Mouse (Mus musculus): ENCODE measurements around the gene Churc1.
A peak's percentile ranks its signal among the peaks of the same experiment; 100 is the strongest.

Gene Churc1

GRCm38 (mm10) chr12:76795350-76795749, 30.0 kb downstream of the Churc1 start, which contains the start of gene Gpx2:
Gene Gpx2 (minus strand): TSS chr12:76795554.
- DNase-seq (ENCODE audit: low read depth): no peak

DNA sequence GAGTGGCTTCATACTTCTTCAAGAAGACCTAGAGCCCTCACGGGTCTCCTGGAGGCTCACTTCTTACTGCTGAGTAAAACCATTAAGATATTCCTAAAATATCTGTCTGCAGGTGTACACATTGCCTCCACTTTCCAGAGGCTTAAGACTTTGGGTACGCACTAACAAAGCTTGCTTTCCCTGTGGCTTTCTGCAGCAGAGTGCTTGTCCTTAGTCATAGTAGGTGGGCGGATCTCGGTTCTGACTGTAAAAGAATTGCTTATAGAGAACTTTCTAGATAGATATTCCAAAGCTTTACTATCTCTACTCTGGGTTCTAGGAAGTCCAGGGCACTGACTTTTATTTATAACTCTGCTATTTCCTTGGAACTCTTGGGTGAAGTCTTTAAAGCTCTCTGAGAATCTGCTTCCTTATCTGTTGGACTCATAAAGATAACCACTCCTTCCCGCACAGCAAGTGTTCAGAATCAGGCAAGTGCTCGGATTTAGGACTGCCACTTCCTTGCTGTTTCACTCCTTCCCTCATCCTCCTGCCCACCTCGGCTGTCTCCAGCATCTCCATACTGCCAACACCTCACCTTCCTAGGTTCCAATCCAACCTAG, 31.7 kb downstream of the Churc1 start:
- DNase-seq (ENCODE audit: low read depth): no peak

GRCm38 (mm10) chr12:76798008-76798720, 32.8 kb downstream of the Churc1 start:
- no peak for DNase-seq (ENCODE audit: low read depth)

DNA sequence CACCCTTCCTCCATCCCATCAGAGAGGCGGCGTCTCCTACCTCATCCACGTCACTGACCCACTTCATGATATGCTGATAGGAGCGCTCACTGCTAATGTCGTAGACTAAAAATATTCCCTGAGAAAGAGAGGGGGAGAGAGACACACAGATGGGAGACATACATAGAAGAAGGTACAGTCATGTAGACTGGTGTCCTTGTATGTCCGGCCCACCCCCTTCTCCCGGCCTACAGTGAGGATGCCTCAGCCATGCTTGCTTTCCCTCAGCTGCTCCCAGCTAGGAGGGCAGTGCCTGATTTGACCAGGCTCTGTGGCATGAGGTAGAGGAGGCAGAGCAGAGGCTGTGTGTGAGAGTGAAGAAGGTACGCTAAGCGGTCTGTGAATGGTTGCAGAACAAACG, 37.7 kb downstream of the Churc1 start:
- DNase-seq (ENCODE audit: low read depth): no peak

- peak; percentile 37 for DNase-seq (ENCODE audit: low read depth)
Measured at GRCm38 (mm10) chr12:76803700-76804252, 38.4 kb downstream of the Churc1 start.

- DNase-seq (ENCODE audit: low read depth): no peak
Measured at GRCm38 (mm10) chr12:76805056-76805811, 39.9 kb downstream of the Churc1 start.

DNA sequence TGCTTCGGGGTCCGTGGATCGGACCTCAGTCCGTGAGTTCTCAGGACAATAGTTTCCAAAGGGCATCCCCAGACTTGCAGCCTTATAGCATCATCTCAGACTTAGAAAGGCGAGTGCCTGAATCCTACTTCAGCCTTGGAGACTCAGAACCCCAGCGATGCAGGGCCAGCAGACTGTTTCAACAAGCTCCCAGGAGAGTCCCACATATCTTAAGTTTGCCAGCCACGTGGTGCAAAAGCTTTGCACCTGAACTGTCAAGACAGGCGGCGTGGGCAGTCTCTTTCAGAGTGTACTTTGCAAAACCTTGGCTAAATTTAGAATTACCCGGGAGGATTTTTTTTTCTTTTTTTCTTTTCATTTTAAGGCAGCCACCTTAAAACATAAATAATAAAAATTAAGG, 42.5 kb downstream of the Churc1 start:
- DNase-seq (ENCODE audit: low read depth): no peak

DNA sequence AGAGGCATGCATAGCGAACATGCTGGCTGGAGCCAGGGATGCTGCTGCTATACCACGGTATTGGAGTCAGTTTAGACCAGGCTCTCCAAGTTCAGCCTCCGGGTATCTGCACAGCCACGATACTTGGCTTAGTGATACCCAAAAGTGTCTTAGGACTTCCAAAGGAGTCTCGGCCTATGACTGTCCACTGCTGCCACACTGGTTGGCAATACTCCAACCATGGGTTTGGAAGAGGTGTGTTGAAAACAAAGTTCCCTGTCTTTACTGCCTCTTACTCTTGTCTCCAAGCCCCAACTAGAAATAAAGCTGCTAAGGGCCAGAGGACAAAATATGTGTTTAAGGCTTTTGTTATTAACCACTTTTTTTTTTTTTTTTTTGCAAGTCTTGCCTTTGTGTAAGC, 45.2 kb downstream of the Churc1 start:
- no peak for DNase-seq (ENCODE audit: low read depth)

- no peak for DNase-seq (ENCODE audit: low read depth)
Measured at GRCm38 (mm10) chr12:76811006-76811405, 45.7 kb downstream of the Churc1 start.

GRCm38 (mm10) chr12:76813543-76813942, 48.2 kb downstream of the Churc1 start:
- DNase-seq (ENCODE audit: low read depth): no peak

- DNase-seq (ENCODE audit: low read depth): no peak
Measured at GRCm38 (mm10) chr12:76814120-76814519, 48.8 kb downstream of the Churc1 start.

DNA sequence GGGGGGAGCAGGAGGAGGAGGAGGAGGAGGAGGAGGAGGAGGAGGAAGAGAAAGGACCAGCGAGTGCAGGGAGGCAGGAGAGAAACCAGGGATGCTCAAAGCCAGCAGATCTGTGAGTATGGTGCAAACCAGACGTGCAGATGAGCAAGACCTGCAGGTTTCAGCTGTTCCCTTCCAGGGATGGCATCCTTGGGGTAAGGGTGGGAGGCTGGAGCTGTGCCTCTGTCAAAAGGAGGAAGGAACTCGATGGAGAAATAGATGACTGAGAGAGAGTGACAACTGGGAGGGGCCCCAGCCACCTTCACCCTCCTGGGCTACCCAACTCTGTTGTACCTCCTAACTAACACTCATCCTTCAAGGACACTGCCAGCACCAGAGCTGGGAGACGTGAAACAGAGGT, 51.4 kb downstream of the Churc1 start:
- no peak for DNase-seq (ENCODE audit: low read depth)

- no peak for DNase-seq (ENCODE audit: low read depth)
Measured at GRCm38 (mm10) chr12:76817176-76817575, 51.8 kb downstream of the Churc1 start.

GRCm38 (mm10) chr12:76818120-76818519, 52.8 kb downstream of the Churc1 start:
- no peak for DNase-seq (ENCODE audit: low read depth)

DNA sequence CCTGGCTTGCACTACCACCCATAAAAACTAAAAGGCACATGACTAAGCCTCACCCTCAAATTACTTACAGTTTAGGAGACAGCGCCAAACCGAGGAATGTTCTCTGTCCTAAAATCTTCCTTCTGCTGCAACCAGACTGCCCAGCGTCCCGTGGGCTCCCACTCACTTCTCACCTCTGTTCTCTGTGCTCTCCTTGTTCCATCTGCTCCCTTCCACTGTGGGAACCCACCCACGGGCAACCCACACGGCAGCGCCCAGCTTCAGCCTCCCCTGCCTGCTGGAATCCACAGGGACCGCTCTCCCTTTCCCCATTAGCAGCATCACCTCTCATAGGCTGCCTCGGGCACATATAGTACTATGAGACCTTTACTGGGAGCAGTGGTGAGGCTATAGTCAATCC, 53.6 kb downstream of the Churc1 start:
- DNase-seq (ENCODE audit: low read depth): no peak

GRCm38 (mm10) chr12:76819816-76820215, 54.5 kb downstream of the Churc1 start:
- no peak for DNase-seq (ENCODE audit: low read depth)

DNA sequence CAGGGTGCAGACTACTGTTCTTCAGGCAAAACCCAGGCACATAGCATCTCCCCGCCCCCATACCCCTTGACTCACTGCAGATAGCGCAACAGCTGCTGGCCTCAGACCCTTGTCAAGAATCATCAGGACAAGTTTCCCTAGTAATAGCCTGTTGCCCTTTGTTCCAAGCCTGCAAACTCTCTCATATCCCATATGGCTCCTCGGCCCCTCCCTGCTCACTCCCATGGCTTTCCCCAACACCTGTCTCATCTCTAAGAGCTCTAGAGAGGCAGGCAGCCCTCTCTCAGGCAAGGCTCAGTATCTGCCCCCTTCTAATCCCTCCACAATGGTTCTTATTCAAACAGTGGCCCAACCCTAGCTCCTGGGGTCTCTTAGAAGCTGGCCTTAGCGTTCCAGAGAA, 55.3 kb downstream of the Churc1 start:
- DNase-seq (ENCODE audit: low read depth): no peak

GRCm38 (mm10) chr12:76822002-76822650, 56.8 kb downstream of the Churc1 start:
- DNase-seq (ENCODE audit: low read depth): no peak

DNA sequence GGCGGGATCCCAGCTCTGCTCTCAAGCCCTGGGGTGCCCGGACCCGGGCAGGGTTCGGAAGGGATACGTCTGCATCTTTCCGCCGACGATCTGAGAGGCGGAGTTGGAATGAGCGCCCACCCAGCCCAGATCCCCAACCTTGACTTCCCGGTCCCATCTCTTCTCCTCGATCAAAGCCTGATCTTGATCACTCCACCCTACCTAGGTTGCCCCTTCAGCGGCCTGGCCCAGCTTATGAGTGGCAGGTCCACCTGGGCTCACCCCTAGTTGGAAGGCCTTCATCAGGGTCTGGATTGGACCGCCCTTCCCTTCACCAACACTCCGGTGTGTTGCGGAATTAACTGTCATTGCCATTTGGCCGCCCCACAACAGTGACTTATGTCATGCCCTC, 57.3 kb downstream of the Churc1 start, which contains the start of gene Rab15:
Gene Rab15, minus strand, starts transcription at position 258 of the 391 bp plus-strand sequence.
- no peak for DNase-seq (ENCODE audit: low read depth)

DNA sequence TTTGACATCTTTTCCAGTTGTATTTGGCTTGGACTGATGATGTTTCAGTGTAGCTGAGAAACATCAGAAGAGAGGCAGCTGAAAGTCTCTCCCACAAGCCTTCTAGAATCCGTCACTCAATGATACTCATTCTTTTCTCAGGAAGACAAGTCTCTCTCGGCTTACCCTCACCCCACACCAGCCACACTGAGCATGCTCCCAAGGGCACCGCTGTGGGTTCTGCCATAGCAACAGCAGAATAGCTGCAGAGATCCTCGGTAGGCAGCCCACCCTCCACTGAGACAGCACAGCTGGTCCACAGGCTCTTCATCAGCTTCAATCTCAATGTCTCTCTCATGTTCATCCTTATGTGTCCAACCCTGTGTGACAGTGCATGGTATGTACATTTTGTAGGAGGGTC, 59.9 kb downstream of the Churc1 start:
- no peak for DNase-seq (ENCODE audit: low read depth)

DNA sequence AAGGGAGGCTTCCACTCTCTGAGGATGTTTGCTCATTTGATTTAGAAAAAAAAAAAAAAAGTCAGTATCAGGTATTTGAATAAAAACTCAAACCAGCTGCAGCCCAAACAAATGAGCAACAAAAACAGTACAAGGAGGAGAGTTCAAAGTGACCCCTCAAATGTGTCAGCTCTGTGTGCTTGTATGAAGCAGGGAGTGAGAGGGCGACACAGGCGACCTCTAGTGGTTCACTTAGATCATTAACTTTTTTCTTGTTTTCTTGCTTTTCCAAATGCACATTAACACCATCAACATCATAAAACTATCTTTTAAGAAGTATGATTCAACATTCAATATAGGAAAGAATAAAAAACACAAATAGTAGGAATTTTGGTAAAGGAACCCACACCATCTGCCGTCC, 67.4 kb downstream of the Churc1 start:
- no peak for DNase-seq (ENCODE audit: low read depth)

Data from c-Kit-positive CD71-negative TER-119-negative erythroid progenitor cells, embryonic 14.5 days (primary cell).